Mouse (Mus musculus) midbrain, embryonic 13.5 days (tissue): ENCODE measurements around the gene Mpig6b. TPM values are rescaled to one million over a fixed set of nuclear protein-coding genes. Genes with fewer than 3 reads are reported as not detected.

Experiments used
- ATAC-seq: fragments of 200-750 bp; cut with Nextera tagmentation; 2 replicates; pipeline ENCODE4 v1.8.0; 2017; ENCODE audit warnings: mild to moderate bottlenecking, moderate TSS enrichment, moderate library complexity
- H3K27ac ChIP-seq: fragments of 300-500 bp; sonication (generic); 2 replicates; pipeline ENCODE4 v1.5.1; 2015; ENCODE audit warnings: inconsistent platforms, mild to moderate bottlenecking, moderate library complexity
- H3K27me3 ChIP-seq: fragments of 300-500 bp; sonication (generic); 2 replicates; pipeline ENCODE4 v1.6.1; 2015; ENCODE audit warnings: mild to moderate bottlenecking, inconsistent platforms
- H3K36me3 ChIP-seq: fragments of 300-500 bp; sonication (generic); 2 replicates; pipeline ENCODE4 v1.6.1; 2015; ENCODE audit warnings: mild to moderate bottlenecking, inconsistent platforms
- H3K4me1 ChIP-seq: fragments of 300-500 bp; sonication (generic); replicated peaks from 2 replicates; pipeline ENCODE4 v1.6.1; 2015; ENCODE audit warnings: inconsistent platforms
- H3K4me2 ChIP-seq: fragments of 300-500 bp; sonication (generic); replicated peaks from 2 replicates; pipeline ENCODE4 v1.6.1; 2015; ENCODE audit warnings: moderate library complexity, mild to moderate bottlenecking, inconsistent platforms
- H3K4me3 ChIP-seq: fragments of 300-500 bp; sonication (generic); replicated peaks from 2 replicates; pipeline ENCODE4 v1.5.1; 2015; ENCODE audit warnings: mild to moderate bottlenecking, inconsistent platforms
- H3K9ac ChIP-seq: fragments of 300-500 bp; sonication (generic); replicated peaks from 2 replicates; pipeline ENCODE4 v1.6.1; 2015; ENCODE audit warnings: mild to moderate bottlenecking, inconsistent platforms
- H3K9me3 ChIP-seq: fragments of 300-500 bp; sonication (generic); 2 replicates; pipeline ENCODE4 v1.6.1; 2016; ENCODE audit warnings: mild to moderate bottlenecking, inconsistent platforms
- WGBS: fragments of 180-500 bp; shearing (Covaris S2); methylation state at CpG from one replicate; pipeline ENCODE4 v1.1.7; 2015; 5-methylcytosine and 5-hydroxymethylcytosine counted together
- polyA plus RNA-seq: library from polyadenylated mRNA; unstranded; fragments of >200 nt; fragmentation: Nextera tagmentation; extraction: Ambion mirVana; gene quantifications from 2 replicates; pipeline ENCODE4 v1.2.1, GENCODE M21; 2015

Gene Mpig6b
- polyA plus RNA-seq, 1 experiment from 2014 or later = 0.50 TPM

GRCm38 (mm10) chr17:35052271-35052798 lies 13.6 kb downstream of the Mpig6b start:
- H3K4me1 ChIP-seq = peaks cover 52% of the 10 kb centered on the region
- H3K27me3 ChIP-seq = no peaks in the 10 kb centered on the region
- peak overlapping the region; percentile 76 for H3K9ac ChIP-seq
- WGBS = 77% methylated on average over 12 of the region's 12 CpGs
- peak overlapping the region; percentile 46 for H3K4me3 ChIP-seq
- H3K4me2 ChIP-seq = peak overlapping the region; percentile 69
- peaks cover 25% of the 10 kb centered on the region for H3K36me3 ChIP-seq
- no peaks in the 10 kb centered on the region for H3K9me3 ChIP-seq
- ATAC-seq = no peak
- peak overlapping the region; percentile 90 for H3K27ac ChIP-seq

GRCm38 (mm10) chr17:35051156-35052086 lies 14.6 kb downstream of the Mpig6b start:
- H3K4me3 ChIP-seq = peak overlapping the region; percentile 46
- peak; percentile 43 for ATAC-seq
- 2% methylated on average over 21 of the region's 21 CpGs for WGBS
- peaks cover 58% of the 10 kb centered on the region for H3K4me1 ChIP-seq
- peak overlapping the region; percentile 90 for H3K27ac ChIP-seq
- H3K4me2 ChIP-seq = peak overlapping the region; percentile 69
- H3K36me3 ChIP-seq = peaks cover 25% of the 10 kb centered on the region
- H3K27me3 ChIP-seq = no peaks in the 10 kb centered on the region
- no peaks in the 10 kb centered on the region for H3K9me3 ChIP-seq
- peak overlapping the region; percentile 76 for H3K9ac ChIP-seq

- H3K4me1 ChIP-seq = peaks cover 67% of the 10 kb centered on the region
These were observed 15.7 kb downstream of the Mpig6b start for GRCm38 (mm10) chr17:35050126-35050750.

DNA sequence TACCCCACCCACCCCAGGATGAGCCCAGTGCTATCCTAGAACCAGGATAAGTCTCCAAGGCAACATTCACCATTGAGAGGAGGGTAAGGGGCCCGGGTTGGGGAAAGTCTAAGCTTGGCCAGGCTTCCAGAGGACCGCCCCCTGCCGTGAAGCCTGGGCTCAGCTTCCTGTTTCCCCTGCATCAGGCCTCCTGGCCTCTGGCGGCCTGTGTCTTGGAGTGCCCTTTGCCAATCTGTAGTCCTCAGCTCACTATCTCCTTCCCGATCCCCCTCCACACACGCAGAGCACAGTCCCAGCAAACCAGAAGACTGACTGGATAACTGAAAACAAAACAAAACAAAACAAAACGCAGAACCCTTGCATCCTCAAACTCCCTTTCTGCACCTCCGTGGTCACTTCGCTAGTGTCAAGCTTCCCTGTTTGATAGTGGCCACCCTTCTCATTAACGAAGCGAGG lies 16.4 kb downstream of the Mpig6b start, which contains the start of gene Clic1:
Gene Clic1 (plus strand): TSS at position 406 of the 456 bp plus-strand sequence.
- WGBS = 4% methylated on average over 11 of the region's 11 CpGs
- peak within 1 kb of the TSS; percentile 71 for H3K9ac ChIP-seq
- H3K9me3 ChIP-seq = no peaks in the 10 kb centered on the region
- H3K27ac ChIP-seq = peak within 1 kb of the TSS; percentile 88
- peaks cover 67% of the 10 kb centered on the region for H3K4me1 ChIP-seq
- H3K36me3 ChIP-seq = peaks cover 13% of the 10 kb centered on the region
- H3K4me2 ChIP-seq = peak within 1 kb of the TSS; percentile 69
- no peaks in the 10 kb centered on the region for H3K27me3 ChIP-seq
- peak within 1 kb of the TSS; percentile 46 for H3K4me3 ChIP-seq
- peak; percentile 10; the same call in 1 of the 2 replicates for ATAC-seq

More at GRCm38 (mm10) chr17:35050126-35050750, 15.7 kb downstream of the Mpig6b start:
- no peaks in the 10 kb centered on the region for H3K9me3 ChIP-seq
- no peak for ATAC-seq
- H3K4me2 ChIP-seq = peak overlapping the region; percentile 69
- peak overlapping the region; percentile 71 for H3K9ac ChIP-seq
- H3K27me3 ChIP-seq = no peaks in the 10 kb centered on the region
- H3K27ac ChIP-seq = peak overlapping the region; percentile 88
- peak overlapping the region; percentile 46 for H3K4me3 ChIP-seq
- peaks cover 16% of the 10 kb centered on the region for H3K36me3 ChIP-seq
- whole genome bisulfite sequencing = under 1% methylated on average over 27 of the region's 27 CpGs

- H3K4me3 ChIP-seq = no peak overlapping the region
- peak overlapping the region; percentile 69 for H3K4me2 ChIP-seq
- H3K27me3 ChIP-seq = no peaks in the 10 kb centered on the region
- peaks cover 67% of the 10 kb centered on the region for H3K4me1 ChIP-seq
- H3K9ac ChIP-seq = no peak overlapping the region
- no peak overlapping the region for H3K27ac ChIP-seq
- H3K9me3 ChIP-seq = no peaks in the 10 kb centered on the region
- 65% methylated on average over 5 of the region's 5 CpGs for WGBS
- peaks cover 7% of the 10 kb centered on the region for H3K36me3 ChIP-seq
- no peak for ATAC-seq
These were observed 17.0 kb downstream of the Mpig6b start for GRCm38 (mm10) chr17:35048932-35049440.

DNA sequence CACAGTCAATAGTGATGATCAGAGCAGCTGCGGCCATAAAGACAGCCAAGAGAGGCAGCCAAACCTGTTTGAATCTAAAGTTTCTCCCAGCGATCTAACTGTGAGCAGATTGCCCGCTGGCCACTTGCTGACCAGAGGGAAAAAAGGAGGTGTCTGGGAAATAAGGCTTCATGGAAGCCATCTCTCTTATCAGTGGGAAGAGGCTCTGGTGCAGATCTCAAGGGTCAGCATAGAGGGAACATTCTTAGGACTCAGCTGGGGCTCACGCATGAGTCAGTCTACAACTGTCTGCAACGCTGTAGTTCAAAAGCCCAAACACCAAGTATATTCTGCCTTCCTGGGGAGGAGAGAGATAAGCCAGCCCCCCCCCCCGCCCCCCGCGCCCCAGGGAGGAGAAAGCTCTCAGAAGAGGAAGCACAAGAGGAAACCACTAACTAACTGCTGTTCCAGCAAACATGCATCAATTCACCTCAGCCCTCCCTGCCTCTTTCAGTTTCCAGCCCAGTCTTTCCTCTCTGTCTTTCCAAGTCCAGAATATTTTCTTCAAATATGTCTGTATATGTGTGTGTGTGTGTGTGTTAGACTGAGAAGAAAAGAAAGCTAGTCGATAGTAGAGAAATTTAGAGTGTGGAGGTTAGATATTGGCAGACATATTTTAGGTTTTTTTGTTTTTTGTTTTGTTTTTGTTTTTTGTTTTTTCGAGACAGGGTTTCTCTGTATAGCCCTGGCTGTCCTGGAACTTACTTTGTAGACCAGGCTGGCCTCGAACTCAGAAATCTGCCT lies 17.6 kb downstream of the Mpig6b start:
- Histone ChIP-seq H3K4me1 (peaks cover 67% of the 10 kb centered on the region), H3K27ac (peak overlapping the region; percentile 17; the same call in 1 of the 2 replicates)

GRCm38 (mm10) chr17:35047688-35048087 lies 18.3 kb downstream of the Mpig6b start:
- 55% methylated on average over 1 of the region's 1 CpGs for WGBS
- Histone ChIP-seq H3K27me3 (no peaks in the 10 kb centered on the region), H3K36me3 (no peaks in the 10 kb centered on the region; the same call in 1 of the 2 replicates), H3K4me3 (no peak overlapping the region), H3K9me3 (no peaks in the 10 kb centered on the region), H3K9ac (no peak overlapping the region), H3K4me1 (peaks cover 63% of the 10 kb centered on the region), H3K27ac (0 out of 2 replicates have a peak overlapping the region, but pooled peaks have one; percentile 17), H3K4me2 (no peak overlapping the region)
- no peak for ATAC-seq

More for the DNA sequence above, 17.6 kb downstream of the Mpig6b start:
- WGBS = 42% methylated on average over 11 of the region's 11 CpGs
- Histone ChIP-seq H3K27me3 (no peaks in the 10 kb centered on the region), H3K4me2 (no peak overlapping the region), H3K36me3 (peaks cover 3% of the 10 kb centered on the region; the same call in 1 of the 2 replicates), H3K9me3 (no peaks in the 10 kb centered on the region), H3K9ac (no peak overlapping the region), H3K4me3 (no peak overlapping the region)
- no peak for ATAC-seq

DNA sequence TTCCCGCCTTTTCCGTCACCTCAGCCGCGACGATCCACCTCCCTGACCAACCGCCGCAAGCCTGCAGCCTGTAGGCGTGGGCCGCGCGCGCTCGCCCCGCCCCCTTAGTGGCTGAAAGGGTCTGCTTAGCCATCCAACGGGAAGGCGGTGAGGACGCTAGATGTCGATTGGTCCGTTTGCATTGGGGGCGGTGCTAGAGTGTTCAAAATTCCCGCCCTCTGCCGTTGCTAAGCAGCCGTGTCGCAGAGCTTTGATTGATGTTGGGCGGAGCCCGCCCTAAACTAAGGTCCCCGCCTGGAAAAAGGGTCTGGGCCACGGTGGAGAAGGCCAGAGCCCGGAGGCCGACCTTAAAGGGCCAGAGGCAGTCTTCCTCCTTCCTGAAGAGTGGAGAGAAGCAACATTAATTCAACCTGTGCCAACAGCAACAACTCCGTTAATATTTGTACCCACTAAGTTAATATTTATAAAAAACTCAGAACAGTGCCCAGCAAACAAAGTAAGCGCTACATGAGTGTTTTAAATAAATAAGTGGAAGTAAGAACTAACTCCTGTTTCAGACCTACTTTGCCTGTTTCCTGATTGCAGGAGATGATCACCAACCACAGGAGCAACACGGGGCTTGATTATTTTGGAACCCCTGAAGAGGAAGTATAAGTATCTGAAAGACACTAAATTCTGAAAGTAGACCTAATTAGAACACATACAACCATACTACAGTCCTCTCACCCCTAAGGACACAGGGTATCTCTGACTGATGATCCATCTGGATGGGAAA lies 19.1 kb downstream of the Mpig6b start, which contains the start of gene Msh5:
Gene Msh5 (minus strand): TSS at position 65 of the 775 bp plus-strand sequence.
- ATAC-seq = peak; percentile 98
- no peaks in the 10 kb centered on the region for H3K27me3 ChIP-seq
- peak within 1 kb of the TSS; percentile 50 for H3K4me3 ChIP-seq
- WGBS = 3% methylated on average over 33 of the region's 33 CpGs
- 0 out of 2 replicates have a peak within 1 kb of the TSS, but pooled peaks have one; percentile 31 for H3K27ac ChIP-seq
- no peaks in the 10 kb centered on the region for H3K9me3 ChIP-seq
- peaks cover 55% of the 10 kb centered on the region for H3K4me1 ChIP-seq
- H3K9ac ChIP-seq = peak within 1 kb of the TSS; percentile 75
- H3K36me3 ChIP-seq = no peaks in the 10 kb centered on the region
- peak within 1 kb of the TSS; percentile 95 for H3K4me2 ChIP-seq

GRCm38 (mm10) chr17:35045807-35046680 lies 19.9 kb downstream of the Mpig6b start:
- 7% methylated on average over 40 of the region's 48 CpGs for WGBS
- H3K4me3 ChIP-seq = peak overlapping the region; percentile 50
- ATAC-seq = peak; percentile 82

More at GRCm38 (mm10) chr17:35045807-35046680, 19.9 kb downstream of the Mpig6b start:
- Histone ChIP-seq H3K9me3 (no peaks in the 10 kb centered on the region), H3K27me3 (no peaks in the 10 kb centered on the region), H3K4me1 (peaks cover 47% of the 10 kb centered on the region), H3K36me3 (no peaks in the 10 kb centered on the region), H3K9ac (peak overlapping the region; percentile 75), H3K27ac (0 out of 2 replicates have a peak overlapping the region, but pooled peaks have one; percentile 19), H3K4me2 (peak overlapping the region; percentile 95)
